Mouse (Mus musculus) Patski (cell line): ENCODE measurements around the gene Tbc1d22b. TPM values are rescaled to one million over a fixed set of nuclear protein-coding genes. Genes with fewer than 3 reads are reported as not detected.

Source experiments
- ATAC-seq: fragments of 100-300 bp; one replicate; pipeline ENCODE4 v1.8.0; 2021
- CTCF ChIA-PET: fragments of 350-600 bp; sonication (Branson Sonifier 250); formaldehyde crosslinking; loops from one replicate; lab custom pipeline; 2022; ENCODE audit warnings: inconsistent platforms; lab: Charles Lee
- POLR2A ChIA-PET: fragments of 350-600 bp; sonication (Branson Sonifier 250); formaldehyde crosslinking; loops from one replicate; lab custom pipeline; 2022; ENCODE audit warnings: antibody characterized with exemption, inconsistent platforms; lab: Charles Lee
- DNase-seq: peaks from one replicate; pipeline ENCODE4 v3.0.0-alpha.2; 2011; ENCODE audit warnings: low read depth, low spot score
- H3K27me3 ChIP-seq: fragments of 371-371 bp; one replicate; pipeline ENCODE4 v1.5.1; 2021
- CTCF ChIP-seq: fragments of 100-300 bp; IDR thresholded peaks from one replicate; pipeline ENCODE4 v1.5.1; 2021
- in situ Hi-C: fragments of 300-500 bp; cut with MboI; formaldehyde crosslinking; loops from 3 replicates; pipeline ENCODE4 v1.11.1; 2018; ENCODE audit warnings: low pct_unique_long_range_greater_than_20kb, mixed read lengths
- polyA plus RNA-seq: library from polyadenylated mRNA; unstranded; gene quantifications from one replicate; pipeline ENCODE4 v1.2.3, GENCODE M21; 2021

Gene Tbc1d22b
- polyA plus RNA-seq, 1 experiment from 2014 or later, result 21.9 TPM

DNA sequence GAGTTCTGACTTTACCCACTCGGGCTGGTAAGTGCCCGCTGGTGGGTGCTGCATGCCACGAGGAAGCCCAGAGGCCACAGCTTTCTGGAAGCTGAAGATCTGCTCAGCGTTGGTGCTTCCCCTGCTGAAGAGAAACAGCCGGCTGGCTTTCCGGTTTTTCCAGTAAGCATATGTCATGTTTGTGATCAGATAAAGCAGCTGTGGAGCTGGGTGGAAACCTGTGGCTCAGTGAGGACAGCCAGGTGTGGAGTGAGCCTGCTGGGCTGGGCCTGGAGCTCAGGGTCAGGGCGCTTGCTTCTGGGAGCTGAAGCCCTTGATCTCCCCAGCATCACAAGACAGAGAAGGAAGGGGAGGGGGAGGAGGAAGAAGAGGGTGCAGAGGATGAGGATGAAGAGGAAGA, 7.3 kb downstream of the Tbc1d22b start:
- ATAC-seq (no peak), DNase-seq (no peak)
- in situ Hi-C loops, result no loop called here
- H3K27me3 ChIP-seq, result no peaks in the 10 kb centered on the region
- no peak for TF ChIP-seq CTCF
- POLR2A ChIA-PET, result no interaction called here
- CTCF ChIA-PET, result interaction anchor here (1.5 kb wide), 1 partner anchor 186 kb away, joined by 4 read pairs; no protein-coding TSS in a partner anchor

GRCm38 (mm10) chr17:29558476-29558875, 8.9 kb downstream of the Tbc1d22b start:
- TF ChIP-seq CTCF, result no peak
- no peak for DNase-seq
- no peaks in the 10 kb centered on the region for H3K27me3 ChIP-seq
- ChIA-PET POLR2A (no interaction called here), CTCF (no interaction called here)
- in situ Hi-C loops, result no loop called here
- ATAC-seq, result no peak

DNA sequence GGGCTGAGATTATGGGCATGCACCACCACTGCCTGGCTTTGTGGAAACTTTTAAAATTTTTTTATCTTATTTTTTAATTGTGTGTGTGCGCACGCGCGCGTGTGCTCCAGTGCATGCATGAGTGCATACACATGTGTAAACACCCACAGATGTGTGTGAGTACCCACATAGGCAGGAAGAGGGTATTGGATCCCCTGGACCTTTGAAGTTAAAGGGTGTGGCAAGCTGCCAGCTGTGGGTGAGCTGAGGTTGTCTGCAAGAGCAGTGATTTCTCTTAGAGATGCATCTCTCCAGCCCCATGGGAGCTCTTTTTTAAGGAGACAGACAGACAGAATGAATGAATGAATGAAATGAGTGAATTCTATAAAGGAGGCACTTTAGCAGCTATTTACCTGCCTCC, 15.9 kb downstream of the Tbc1d22b start:
- in situ Hi-C loops, result no loop called here
- ChIA-PET CTCF (no interaction called here), POLR2A (no interaction called here)
- TF ChIP-seq CTCF, result no peak
- no peak for DNase-seq
- H3K27me3 ChIP-seq, result no peaks in the 10 kb centered on the region
- no peak for ATAC-seq

- DNase-seq (no peak), ATAC-seq (no peak)
- H3K27me3 ChIP-seq, result no peaks in the 10 kb centered on the region
- CTCF ChIA-PET, result no interaction called here
- POLR2A ChIA-PET, result no interaction called here
- in situ Hi-C loops, result no loop called here
- no peak for TF ChIP-seq CTCF
Measured at GRCm38 (mm10) chr17:29568435-29568834, 18.9 kb downstream of the Tbc1d22b start.

DNA sequence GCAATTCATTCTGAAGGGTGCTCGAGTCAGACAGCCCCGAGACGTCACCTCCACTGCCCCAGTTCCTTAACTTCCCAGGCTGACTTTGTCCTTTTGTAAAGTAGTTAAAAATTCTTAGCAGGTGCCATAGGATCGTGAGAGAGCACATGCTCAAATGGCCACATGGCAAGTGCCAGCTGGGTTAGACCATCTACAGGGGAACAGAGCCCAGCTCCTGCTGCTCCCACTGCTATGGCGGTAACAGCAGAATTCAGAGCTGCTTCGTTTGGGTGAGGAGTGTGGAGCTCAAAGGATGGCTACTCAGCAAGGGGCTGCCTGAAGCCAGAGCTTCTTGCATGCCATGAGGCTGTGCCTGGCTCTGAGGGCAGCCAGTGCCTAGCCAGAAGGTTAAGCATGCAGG, 20.2 kb downstream of the Tbc1d22b start:
- H3K27me3 ChIP-seq, result no peaks in the 10 kb centered on the region
- POLR2A ChIA-PET, result no interaction called here
- TF ChIP-seq CTCF, result no peak
- ATAC-seq (no peak), DNase-seq (no peak)
- in situ Hi-C loops, result no loop called here
- CTCF ChIA-PET, result interaction anchor here (0.9 to 1.4 kb wide), 3 partner anchors 12 to 16 kb away, joined by 3 read pairs; no protein-coding TSS in a partner anchor

- no peaks in the 10 kb centered on the region for H3K27me3 ChIP-seq
- DNase-seq (no peak), ATAC-seq (no peak)
- TF ChIP-seq CTCF, result no peak
- ChIA-PET CTCF (no interaction called here), POLR2A (no interaction called here)
- in situ Hi-C loops, result no loop called here
Measured at GRCm38 (mm10) chr17:29579579-29580126, 30.1 kb downstream of the Tbc1d22b start.

GRCm38 (mm10) chr17:29583569-29583968, 34.0 kb downstream of the Tbc1d22b start:
- TF ChIP-seq CTCF, result no peak
- DNase-seq (no peak), ATAC-seq (no peak)
- CTCF ChIA-PET, result no interaction called here
- H3K27me3 ChIP-seq, result no peaks in the 10 kb centered on the region
- POLR2A ChIA-PET, result no interaction called here
- in situ Hi-C loops, result no loop called here

GRCm38 (mm10) chr17:29584306-29584705, 34.7 kb downstream of the Tbc1d22b start:
- ATAC-seq, result no peak
- in situ Hi-C loops, result no loop called here
- DNase-seq, result no peak
- ChIA-PET POLR2A (no interaction called here), CTCF (no interaction called here)
- no peak for TF ChIP-seq CTCF
- no peaks in the 10 kb centered on the region for H3K27me3 ChIP-seq

DNA sequence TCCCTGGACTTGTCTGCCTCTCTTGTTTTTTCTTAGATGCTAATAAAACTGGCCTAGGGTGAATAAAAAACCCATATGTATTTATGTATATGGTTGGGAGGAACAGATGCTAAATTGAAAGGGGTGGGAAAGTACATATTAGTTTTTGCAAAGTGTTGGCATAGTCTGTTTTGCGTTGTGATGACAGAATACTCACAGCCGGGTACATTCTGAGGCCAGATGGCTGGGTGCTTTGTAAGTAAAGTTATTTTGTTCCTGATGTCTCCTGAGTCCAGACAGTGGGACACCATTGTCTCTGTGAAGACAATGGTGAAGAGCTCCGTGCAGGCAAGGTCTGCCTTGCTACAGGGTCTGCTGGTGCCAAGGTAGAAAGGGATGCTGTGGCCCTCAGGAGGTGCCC, 35.2 kb downstream of the Tbc1d22b start:
- POLR2A ChIA-PET, result no interaction called here
- no peak for DNase-seq
- no peak for TF ChIP-seq CTCF
- CTCF ChIA-PET, result no interaction called here
- no peak for ATAC-seq
- H3K27me3 ChIP-seq, result no peaks in the 10 kb centered on the region
- in situ Hi-C loops, result no loop called here

- no peak for TF ChIP-seq CTCF
- POLR2A ChIA-PET, result no interaction called here
- CTCF ChIA-PET, result no interaction called here
- DNase-seq, result no peak
- ATAC-seq, result no peak
- H3K27me3 ChIP-seq, result no peaks in the 10 kb centered on the region
- in situ Hi-C loops, result no loop called here
Measured at GRCm38 (mm10) chr17:29585446-29585845, 35.9 kb downstream of the Tbc1d22b start.

DNA sequence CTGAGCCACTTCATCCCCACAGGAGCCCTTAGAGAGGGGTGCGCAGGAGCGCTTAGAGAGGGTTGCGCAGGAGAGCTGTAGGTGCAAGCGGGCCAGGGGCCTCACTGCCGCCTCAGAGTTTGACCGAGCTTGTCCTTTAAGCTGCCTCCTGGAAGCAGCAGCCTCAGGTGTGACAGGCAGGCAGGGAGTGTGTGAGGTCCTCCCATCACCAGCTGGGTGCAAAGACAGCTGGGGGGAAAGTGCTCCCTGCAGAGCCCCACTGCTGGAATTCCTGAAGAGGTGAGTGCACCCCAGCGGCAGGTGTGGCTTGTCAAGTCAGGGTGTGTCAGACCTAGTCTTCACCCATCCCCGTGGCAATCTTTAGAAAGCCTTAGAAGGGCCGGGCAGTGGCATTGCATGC, 37.3 kb downstream of the Tbc1d22b start:
- POLR2A ChIA-PET, result no interaction called here
- CTCF ChIA-PET, result interaction anchor here (1.3 kb wide), 1 partner anchor 17 kb away, joined by 3 read pairs; no protein-coding TSS in a partner anchor
- ATAC-seq (no peak), DNase-seq (no peak)
- in situ Hi-C loops, result no loop called here
- TF ChIP-seq CTCF, result no peak
- no peaks in the 10 kb centered on the region for H3K27me3 ChIP-seq
